Mouse (Mus musculus) heart, postnatal 14 days (tissue): ENCODE results near the gene Fus. TPM values are rescaled to one million over a fixed set of nuclear protein-coding genes. Genes with fewer than 3 reads are reported as not detected.
A peak's percentile ranks its signal among the peaks of the same experiment; 100 is the strongest.
"Not testable (repeated sequence)": the region's sequence is repeated elsewhere in the genome, so short reads cannot be mapped to it uniquely, and the experiment has no call there.

Source experiments
- DNase-seq, 2 experiments: peaks; one replicate each; pipeline ENCODE4 v3.0.0; 2021 to 2022
- intact Hi-C: fragments of 180-260 bp; cut with DNase I; formaldehyde crosslinking; loops from one replicate; pipeline ENCODE4 v1.15.1; 2025
- total RNA-seq, 2 experiments: library from RNA; stranded (reverse); gene quantifications; 2 replicates each; pipeline ENCODE4 v1.2.3; 2021

Fus gene
- total RNA-seq, 2 experiments from 2014 or later, result 169 to 184 TPM

DNA sequence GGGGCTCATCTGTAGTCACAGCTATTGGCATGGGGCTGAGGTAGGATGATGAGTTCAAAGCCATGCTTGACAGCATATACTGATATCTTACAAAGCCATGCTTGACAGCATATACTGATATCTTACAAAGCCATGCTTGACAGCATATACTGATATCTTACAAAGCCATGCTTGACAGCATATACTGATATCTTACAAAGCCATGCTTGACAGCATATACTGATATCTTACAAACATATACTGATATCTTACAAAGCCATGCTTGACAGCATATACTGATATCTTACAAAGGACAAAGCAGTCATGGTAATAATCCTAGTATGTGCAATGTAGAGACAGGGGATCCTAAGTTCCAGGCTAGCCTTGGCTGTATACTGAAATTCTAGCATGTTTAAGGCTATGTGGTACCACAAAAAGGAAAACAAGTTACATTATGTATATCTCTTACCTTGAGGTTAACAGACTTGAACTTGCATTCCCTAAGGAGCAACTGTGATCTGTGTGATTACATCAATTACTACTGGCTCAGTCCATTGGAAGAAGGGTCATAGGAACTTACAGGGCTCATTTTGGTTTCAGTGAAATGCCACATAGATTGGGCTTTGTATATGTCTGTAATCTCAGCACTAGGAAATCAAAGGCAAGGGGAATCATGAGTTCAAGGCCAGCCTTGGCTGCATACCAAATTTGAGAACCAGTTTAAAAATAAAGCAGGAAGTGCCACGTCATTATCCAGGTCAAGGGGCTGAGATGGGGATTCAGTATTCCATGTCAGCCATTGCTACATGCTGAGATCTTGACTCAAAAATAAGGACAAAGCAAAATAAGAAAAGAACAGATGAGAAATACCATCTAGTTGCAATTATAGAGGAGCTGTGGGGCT, 33.1 kb downstream of the Fus start:
- no peak for DNase-seq
- intact Hi-C loops, result no loop called here

- intact Hi-C loops, result no loop called here
- DNase-seq, result no peak
Measured at GRCm38 (mm10) chr7:128003098-128003497, 35.8 kb downstream of the Fus start.

DNA sequence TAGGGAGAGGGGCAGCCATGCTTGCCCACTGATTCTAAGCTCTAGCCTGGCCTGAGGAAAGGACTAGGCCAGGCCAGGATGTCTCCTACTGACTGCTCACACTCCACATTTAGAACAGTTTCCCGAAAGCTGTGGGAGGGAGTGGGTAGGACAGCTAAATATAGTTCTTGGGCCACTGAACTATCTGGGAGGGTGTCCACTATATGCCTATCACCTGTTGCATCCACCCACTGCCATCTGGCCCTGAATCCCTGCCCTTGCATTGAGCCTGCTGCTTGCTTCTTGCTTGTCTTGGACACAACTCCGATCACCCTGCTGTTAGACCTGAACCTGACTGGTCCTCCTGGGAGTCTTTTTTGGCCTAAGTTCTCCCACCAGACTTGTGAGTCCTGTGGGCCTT, 36.4 kb downstream of the Fus start, which contains the start of gene Trim72:
Trim72 (plus strand) TSS at position 262 of the 400 bp plus-strand sequence.
- peak; percentile 35 to 55 for DNase-seq

GRCm38 (mm10) chr7:128004150-128004486, 36.9 kb downstream of the Fus start:
- DNase-seq, result no peak

More for the DNA sequence above, 36.4 kb downstream of the Fus start, which contains the start of gene Trim72:
- intact Hi-C loops, result no loop called here

GRCm38 (mm10) chr7:128004487-128005362, 37.5 kb downstream of the Fus start:
- DNase-seq, result peak; percentile 25 to 61
- intact Hi-C loops, result no loop called here

More at GRCm38 (mm10) chr7:128004150-128004486, 36.9 kb downstream of the Fus start:
- intact Hi-C loops, result no loop called here

GRCm38 (mm10) chr7:128006193-128006592, 38.9 kb downstream of the Fus start:
- intact Hi-C loops, result no loop called here

DNA sequence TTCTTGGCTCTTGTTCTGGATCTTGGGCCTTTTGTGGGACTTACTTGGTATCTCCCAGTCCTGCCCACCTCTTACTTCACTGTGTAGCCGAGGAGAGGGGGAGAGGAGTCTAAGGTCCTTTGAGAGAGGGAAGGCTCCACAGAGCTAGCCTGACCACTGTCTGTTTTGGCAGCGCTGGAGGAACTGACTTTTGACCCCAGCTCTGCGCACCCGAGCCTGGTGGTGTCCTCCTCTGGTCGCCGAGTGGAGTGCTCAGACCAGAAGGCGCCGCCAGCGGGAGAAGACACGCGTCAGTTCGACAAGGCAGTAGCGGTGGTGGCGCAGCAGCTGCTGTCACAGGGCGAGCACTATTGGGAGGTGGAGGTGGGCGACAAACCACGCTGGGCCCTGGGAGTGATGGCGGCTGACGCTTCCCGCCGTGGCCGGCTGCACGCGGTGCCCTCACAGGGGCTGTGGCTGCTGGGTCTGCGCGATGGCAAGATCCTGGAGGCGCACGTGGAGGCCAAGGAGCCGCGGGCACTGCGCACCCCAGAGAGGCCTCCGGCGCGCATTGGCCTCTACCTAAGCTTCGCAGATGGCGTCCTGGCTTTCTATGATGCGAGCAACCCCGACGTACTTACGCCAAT, 42.6 kb downstream of the Fus start:
- intact Hi-C loops, result no loop called here
- DNase-seq, result no peak

More at GRCm38 (mm10) chr7:128006193-128006592, 38.9 kb downstream of the Fus start:
- DNase-seq, result no peak

GRCm38 (mm10) chr7:128012136-128012780, 45.0 kb downstream of the Fus start:
- DNase-seq, result no peak
- intact Hi-C loops, result no loop called here

DNA sequence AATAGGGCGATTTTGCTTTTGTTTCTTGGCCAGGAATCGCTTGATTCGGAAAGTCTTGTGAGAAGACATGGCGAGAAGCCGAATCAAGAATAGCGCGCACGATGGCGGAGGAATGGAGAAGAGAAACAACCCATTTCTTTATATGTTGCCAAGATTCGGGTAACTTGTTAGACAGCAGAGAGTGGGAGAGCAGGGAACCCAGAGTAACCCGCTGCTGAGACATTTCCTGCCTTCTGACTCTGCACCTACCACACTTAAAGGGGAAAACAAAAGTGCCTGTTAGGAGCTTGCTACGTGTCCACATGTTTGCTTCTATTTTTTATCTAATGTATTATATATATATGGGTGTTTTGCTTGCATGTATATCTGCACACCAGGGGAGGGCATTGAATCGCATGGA, 45.9 kb downstream of the Fus start:
- intact Hi-C loops, result no loop called here
- DNase-seq, result no peak

DNA sequence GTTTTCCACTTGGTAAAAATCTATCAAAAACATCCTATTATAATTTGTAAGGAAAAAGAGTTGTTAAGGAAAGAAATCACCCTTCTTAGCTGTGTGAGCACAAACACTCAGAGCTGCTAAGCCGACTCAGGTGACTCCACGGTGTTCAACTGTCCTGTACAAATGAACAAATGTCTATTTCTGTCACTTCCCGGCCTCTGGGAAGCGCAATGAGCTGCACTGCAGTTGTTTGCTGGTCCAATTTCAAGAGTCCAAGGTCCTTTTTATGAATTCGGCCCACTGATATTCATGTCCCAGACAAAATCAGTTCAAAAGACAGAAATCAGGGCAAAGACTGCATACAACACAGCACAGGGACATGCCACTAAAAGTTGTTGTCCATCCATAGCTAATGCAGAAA, 48.9 kb downstream of the Fus start:
- intact Hi-C loops, DNase-seq: not testable (repeated sequence)

- intact Hi-C loops, result no loop called here
- DNase-seq, result no peak
Measured at GRCm38 (mm10) chr7:128016650-128017049, 49.4 kb downstream of the Fus start.

DNA sequence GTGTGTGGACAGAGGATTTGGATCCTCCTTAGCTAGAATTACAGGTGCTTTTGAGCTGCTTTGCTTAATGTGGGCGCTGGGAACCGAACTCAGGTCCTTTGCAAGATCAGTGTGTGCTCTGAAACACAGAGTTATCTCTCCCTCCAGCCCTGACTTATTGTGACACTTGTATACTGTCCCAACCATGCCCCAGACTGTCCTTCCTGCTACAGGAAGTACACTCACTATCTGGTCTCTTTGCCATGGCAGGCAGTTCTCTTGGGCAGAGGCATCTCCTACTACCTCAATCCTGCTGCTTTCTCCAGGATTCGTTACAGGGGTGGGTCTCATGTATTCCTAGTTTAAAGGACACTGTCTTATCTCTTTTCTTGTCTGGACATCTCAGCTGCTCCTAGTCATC, 51.0 kb downstream of the Fus start:
- intact Hi-C loops, result no loop called here
- no peak for DNase-seq

DNA sequence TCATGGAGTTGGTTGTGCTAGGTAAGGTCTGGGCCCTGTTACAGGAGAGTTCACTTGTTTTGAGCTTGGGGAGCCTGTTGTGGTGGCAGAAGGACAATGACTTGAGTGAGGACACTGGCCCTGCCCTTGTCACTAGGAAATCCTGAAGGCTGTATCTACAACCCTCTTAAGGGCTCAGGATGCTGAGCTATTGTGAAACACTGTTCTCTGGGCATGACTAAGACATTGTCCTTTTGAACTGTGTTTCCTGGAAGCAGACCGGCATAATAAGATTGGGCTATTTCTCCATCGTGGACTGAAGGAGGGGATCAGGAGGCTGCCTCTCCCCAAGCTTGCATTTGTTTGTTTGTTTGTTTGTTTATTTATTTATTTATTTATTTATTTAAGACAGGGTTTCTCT, 51.9 kb downstream of the Fus start:
- no peak for DNase-seq
- intact Hi-C loops, result no loop called here

DNA sequence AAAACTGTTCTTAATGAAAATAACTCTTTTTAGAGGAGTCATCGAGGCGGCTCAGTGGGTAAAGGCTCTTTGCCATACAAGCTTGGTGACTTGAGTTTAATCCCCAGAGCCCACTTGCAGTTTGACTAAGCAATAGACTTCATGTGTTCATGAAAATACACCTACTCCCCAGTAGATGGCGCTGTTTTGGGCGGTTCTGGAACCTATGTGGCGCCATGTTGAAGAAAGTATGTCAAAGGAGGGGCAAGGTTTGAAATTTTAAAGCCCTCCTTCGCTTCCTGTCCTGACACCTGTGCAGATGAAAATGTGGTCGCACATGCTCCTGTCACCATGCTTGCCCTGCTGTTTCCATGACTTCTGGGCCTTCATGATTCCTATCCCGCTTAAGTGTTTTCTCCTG, 55.7 kb downstream of the Fus start:
- intact Hi-C loops, result no loop called here
- DNase-seq, result no peak

DNA sequence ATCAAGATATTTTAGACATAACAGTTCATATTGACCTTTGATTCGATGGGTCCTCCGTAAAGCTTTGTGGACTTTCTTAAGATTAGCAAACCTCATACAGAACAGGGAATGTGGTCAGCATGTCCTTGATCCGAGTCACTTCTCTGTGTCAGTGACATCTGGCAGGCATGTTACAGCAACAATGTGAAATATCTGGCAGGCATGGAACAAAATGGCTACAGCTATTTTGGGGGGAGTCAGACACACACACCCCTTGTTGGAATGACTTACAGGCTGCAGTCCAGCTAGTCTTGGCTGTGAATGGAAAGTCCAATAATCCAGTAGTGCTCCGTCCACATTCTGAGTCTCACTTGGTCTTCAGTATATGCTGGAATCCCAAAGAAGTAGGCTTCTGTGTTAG, 56.3 kb downstream of the Fus start:
- DNase-seq, result no peak
- intact Hi-C loops, result no loop called here

GRCm38 (mm10) chr7:128024364-128024763, 57.1 kb downstream of the Fus start:
- DNase-seq, result no peak
- intact Hi-C loops, result no loop called here

DNA sequence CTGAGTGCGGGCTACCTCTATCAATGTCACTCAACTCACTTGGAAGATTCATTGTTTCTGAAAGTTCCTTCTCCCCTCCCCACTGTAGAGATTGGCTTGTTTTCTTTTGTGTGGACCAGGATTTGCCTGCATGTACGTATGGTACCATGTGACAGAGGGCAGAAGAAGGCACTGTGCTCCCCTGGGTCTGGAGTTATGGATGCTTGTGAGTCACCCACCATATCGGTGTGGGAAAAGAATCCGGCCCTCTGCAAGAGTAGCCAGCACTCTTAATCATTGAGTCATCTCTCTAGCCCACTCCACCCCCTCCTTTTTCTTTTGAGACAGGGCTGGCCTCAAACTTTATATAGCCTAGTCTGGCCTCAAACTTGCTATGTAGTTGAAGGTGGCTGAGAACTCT, 57.7 kb downstream of the Fus start:
- intact Hi-C loops, result no loop called here
- DNase-seq, result no peak

DNA sequence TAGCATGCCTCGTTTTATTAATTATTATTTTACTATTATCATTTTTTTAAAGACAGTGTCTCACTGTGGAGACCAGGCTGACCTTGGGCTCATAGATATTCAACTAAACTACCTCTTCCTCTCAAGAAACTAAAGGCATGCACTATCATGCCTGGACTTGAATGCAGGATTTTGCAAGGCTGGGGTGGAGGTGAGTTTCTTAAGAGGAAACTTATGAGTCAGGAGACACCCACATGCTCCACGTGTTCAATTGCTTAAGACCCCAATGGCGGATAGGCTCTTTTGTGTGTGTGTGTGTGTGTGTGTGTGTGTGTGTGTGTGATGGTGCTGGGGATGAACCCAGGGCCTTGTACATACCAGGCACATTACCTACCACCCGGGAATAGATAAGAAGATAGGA, 58.1 kb downstream of the Fus start:
- intact Hi-C loops, result no loop called here
- DNase-seq, result no peak

GRCm38 (mm10) chr7:128031403-128031976, 64.2 kb downstream of the Fus start:
- intact Hi-C loops, result no loop called here
- DNase-seq, result no peak
